Comparison of ENCODE assay signal across 20 mouse cellular contexts in the genomic region with DNA sequence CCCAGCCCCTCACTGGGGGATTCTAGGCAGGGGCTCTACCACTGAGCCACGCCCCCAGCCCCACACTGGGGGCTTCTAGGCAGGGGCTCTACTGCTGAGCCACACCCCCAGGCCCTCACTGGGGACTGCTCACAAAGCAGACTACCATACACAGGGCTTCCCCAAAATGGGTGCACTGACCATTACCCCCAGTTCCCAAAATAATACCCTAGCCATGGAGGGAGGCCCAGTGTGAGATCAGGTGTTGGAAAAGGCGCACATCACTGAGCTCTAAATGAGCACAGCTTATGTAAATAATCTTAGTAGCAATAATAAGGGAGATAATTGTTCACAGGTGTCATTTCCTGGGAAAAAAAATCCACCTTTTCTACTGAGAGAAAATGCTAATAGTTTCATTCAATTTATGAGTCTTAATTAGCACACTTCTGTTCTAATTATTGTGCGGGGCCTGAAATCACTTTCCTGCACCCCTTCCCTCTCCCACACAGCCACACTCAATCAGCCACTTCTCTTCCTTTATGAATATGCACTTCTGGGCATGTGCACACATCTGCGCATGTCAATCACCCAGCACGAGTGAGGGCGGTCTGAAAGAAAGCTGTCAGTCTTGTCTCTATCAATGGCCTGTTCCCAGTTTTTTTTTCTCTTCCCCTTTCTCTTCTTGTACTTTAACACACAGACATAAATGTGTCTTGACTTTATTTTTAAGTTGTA. TPM values are rescaled to one million over a fixed set of nuclear protein-coding genes. Genes with fewer than 3 reads are reported as not detected.
A peak's percentile ranks its signal among the peaks of the same experiment; 100 is the strongest.
DNase-seq lines count a peak whose midpoint lies in the region; ATAC-seq and TF ChIP-seq lines count a peak whose summit lies in the region.
"Had no signal": no experiment of that assay in that cellular context is flagged by ENCODE, and none has a peak within 500 bp of the region (broad histone marks: within the 10 kb centered on the region; RNA-seq: fewer than 3 reads in every experiment).

No protein-coding gene starts in this region.

- no peaks in the 10 kb centered on the region for H3K79me2 ChIP-seq in CH12.LX (replicated peaks; ENCODE audit: control insufficient read depth, extremely low read depth, insufficient read depth, poor library complexity, severe bottlenecking)

- H3K27ac ChIP-seq in CH12.LX (ENCODE audit: insufficient read depth, low read depth): no peak overlapping the region
- H3K27ac ChIP-seq in forebrain, embryonic 13.5 days: peak overlapping the region; percentile 85
- peak overlapping the region; percentile 25; the same call in 1 of the 2 replicates for H3K27ac ChIP-seq in midbrain, embryonic 12.5 days (replicated peaks)
- H3K27ac ChIP-seq: heart, embryonic 10.5 days; left cerebral cortex, adult 2 months; limb, embryonic 10.5 days; stomach, postnatal 0 days had no signal

- dilution Hi-C loops in CH12.LX (cut with MboI; ENCODE audit: extremely low pct_ligation_motif_present, extremely low pct_unique_long_range_greater_than_20kb, low sequenced_read_pairs): no loop called here

- peak; percentile 54 for DNase-seq in A20 (ENCODE audit: low read depth, low spot score)
- peak; percentile 31 for DNase-seq in CH12.LX (ENCODE audit: extremely low read depth)
- DNase-seq in heart, adult 8-10 months (ENCODE audit: low spot score): no peak
- DNase-seq in yolk sac, embryonic 10.5 days (ENCODE audit: low spot score): no peak
- DNase-seq in thymus, postnatal 25 days: no peak
- DNase-seq: adrenal gland, postnatal 14 days; cerebellum, adult 18-20 months; kidney, adult 11 months; lung, adult 2 months had no signal

- no peak overlapping the region for H3K9ac ChIP-seq in CH12.LX (ENCODE audit: insufficient read depth, low read depth)
- H3K9ac ChIP-seq in forebrain, embryonic 13.5 days: no peak overlapping the region
- H3K9ac ChIP-seq in midbrain, embryonic 12.5 days (replicated peaks): no peak overlapping the region

- H3K9me3 ChIP-seq in CH12.LX (replicated peaks; ENCODE audit: low read length): no peaks in the 10 kb centered on the region
- H3K9me3 ChIP-seq in forebrain, embryonic 13.5 days (replicated peaks): peaks cover 3% of the 10 kb centered on the region; the same call in 1 of the 2 replicates
- H3K9me3 ChIP-seq in midbrain, embryonic 12.5 days: no peaks in the 10 kb centered on the region
- H3K9me3 ChIP-seq: G1E; heart, embryonic 10.5 days; limb, embryonic 10.5 days had no signal

- H3K4me2 ChIP-seq in CH12.LX (ENCODE audit: insufficient read depth, low read depth, poor library complexity, severe bottlenecking): no peak overlapping the region
- H3K4me2 ChIP-seq in forebrain, embryonic 13.5 days: peak overlapping the region; percentile 34
- peak overlapping the region; percentile 27 for H3K4me2 ChIP-seq in midbrain, embryonic 12.5 days (replicated peaks)
- H3K4me2 ChIP-seq: liver, embryonic 11.5 days had no signal

- peak; percentile 85 for ATAC-seq in forebrain, embryonic 13.5 days
- ATAC-seq in midbrain, embryonic 12.5 days (ENCODE audit: low FRiP score, low read depth): peak; percentile 59; the same call in 1 of the 2 replicates
- ATAC-seq: CD4-positive, CD25-positive, alpha-beta regulatory T cell, adult 4 months had no signal

- no peaks in the 10 kb centered on the region for H3K27me3 ChIP-seq in CH12.LX (replicated peaks)
- no peaks in the 10 kb centered on the region for H3K27me3 ChIP-seq in forebrain, embryonic 13.5 days
- 0 out of 2 replicates have a peak, but pooled peaks cover 5% of the 10 kb centered on the region for H3K27me3 ChIP-seq in midbrain, embryonic 12.5 days
- H3K27me3 ChIP-seq: megakaryocyte, embryonic 14.5 days had no signal

- H3K36me3 ChIP-seq in CH12.LX (replicated peaks in 1 of 2; ENCODE audit: control insufficient read depth in 1 of 2, insufficient read depth in 1 of 2, low read length in 1 of 2): peaks cover 0 to 3% of the 10 kb centered on the region in 2 experiments
- H3K36me3 ChIP-seq in forebrain, embryonic 13.5 days (ENCODE audit: poor library complexity, severe bottlenecking): no peaks in the 10 kb centered on the region
- peaks cover 3% of the 10 kb centered on the region; the same call in 1 of the 2 replicates for H3K36me3 ChIP-seq in midbrain, embryonic 12.5 days
- H3K36me3 ChIP-seq: G1E; heart, embryonic 10.5 days; limb, embryonic 10.5 days had no signal

- no peak overlapping the region for H3K4me3 ChIP-seq in CH12.LX (replicated peaks in 1 of 3; ENCODE audit: low read depth in 2 of 3, low read length in 2 of 3, poor library complexity in 1 of 3)
- no peak overlapping the region for H3K4me3 ChIP-seq in forebrain, embryonic 13.5 days
- H3K4me3 ChIP-seq in midbrain, embryonic 12.5 days: no peak overlapping the region
- H3K4me3 ChIP-seq: heart, embryonic 10.5 days; left cerebral cortex, adult 2 months; limb, embryonic 10.5 days; megakaryocyte, embryonic 14.5 days; myocyte had no signal

- TF ChIP-seq EP300 in CH12.LX (IDR thresholded peaks at IDR 0.05; ENCODE audit: low read length): no peak

- in situ Hi-C loops in CH12.LX (cut with MboI; ENCODE audit: low pct_ligation_motif_present, low pct_unique_long_range_greater_than_20kb, low sequenced_read_pairs): no loop called here

- H3K4me1 ChIP-seq in CH12.LX (ENCODE audit: control insufficient read depth in 1 of 2, insufficient read depth in 2 of 2): peaks cover 0 to 19% of the 10 kb centered on the region in 2 experiments; a peak in 3 of 4 replicates
- H3K4me1 ChIP-seq in forebrain, embryonic 13.5 days: peaks cover 52% of the 10 kb centered on the region
- H3K4me1 ChIP-seq in midbrain, embryonic 12.5 days: peaks cover 40% of the 10 kb centered on the region

- TF ChIP-seq CTCF in CH12.LX (conservative IDR thresholded peaks at IDR 0.05 in 1 of 2, IDR thresholded peaks at IDR 0.05 in 1 of 2; ENCODE audit: low read depth in 2 of 2, low read length in 2 of 2): no peak

- TF ChIP-seq POLR2A in CH12.LX (IDR thresholded peaks at IDR 0.05; ENCODE audit: low read depth, low read length): no peak

- no peak for TF ChIP-seq RAD21 in CH12.LX (IDR thresholded peaks at IDR 0.05; ENCODE audit: low read depth, low read length)

- 38% methylated on average over 6 of the region's 6 CpGs for WGBS in forebrain, embryonic 13.5 days
- 68% methylated on average over 6 of the region's 6 CpGs for WGBS in midbrain, embryonic 12.5 days

TF ChIP-seq in CH12.LX, 34 proteins besides CTCF, POLR2A, EP300 and RAD21:
- peak; percentile 40; the same call in 1 of the 2 replicates for TF ChIP-seq BHLHE40 (IDR thresholded peaks at IDR 0.05; ENCODE audit: low read depth, low read length)
- no peak for TF ChIP-seq SIN3A (IDR thresholded peaks at IDR 0.05; ENCODE audit: low read length)
- TF ChIP-seq NRF1 (IDR thresholded peaks at IDR 0.05; ENCODE audit: low read depth, low read length): 0 out of 2 replicates have a peak, but pooled peaks have one; percentile 27

RNA-seq across cellular contexts. Expression of gene Pdcd5, which starts 36.2 kb away (rescaled TPM):
- total RNA-seq in CH12.LX (2012; rRNA removed) (174 and 227 TPM in 2 replicates), CH12.LX (2014; rRNA removed) (241 and 294 TPM in 2 replicates)
- 242 and 272 TPM in 2 replicates for polyA plus RNA-seq in CH12.LX (2012; ENCODE audit: insufficient read length, low read depth)
- 254 and 267 TPM in 2 replicates for polyA plus RNA-seq in forebrain, embryonic 13.5 days (2015; fragmentation: Nextera tagmentation; extraction: Ambion mirVana)
- 264 and 277 TPM in 2 replicates for polyA plus RNA-seq in midbrain, embryonic 12.5 days (2016; fragmentation: Nextera tagmentation; extraction: Ambion mirVana)
- total RNA-seq in heart, adult 8-10 months (2022): 100 to 1,000 TPM in 1 of 4 experiments, 10 to 100 TPM in 3; 67.2 to 104 (median 89.7) TPM

Comparison
In these comparisons a context has a peak if more than half of its experiments do, and no peak if none do; other contexts are left out.
1. DNase-seq: peak in A20 (single experiment) and CH12.LX (single experiment); none in heart, adult 8-10 months (single experiment), yolk sac, embryonic 10.5 days (single experiment) and thymus, postnatal 25 days (single experiment).